Mouse (Mus musculus): ENCODE data around the gene Ncan.
"Not testable (repeated sequence)": the region's sequence is repeated elsewhere in the genome, so short reads cannot be mapped to it uniquely, and the experiment has no call there.

Gene Ncan

GRCm38 (mm10) chr8:70084191-70085065 lies 36.2 kb downstream of the Ncan start:
- DNase-seq (ENCODE audit: low read depth, low spot score) = no peak

GRCm38 (mm10) chr8:70083285-70083684 lies 37.4 kb downstream of the Ncan start, which contains the start of gene Hapln4:
Gene Hapln4, plus strand, starts transcription at chr8:70083457.
- DNase-seq (ENCODE audit: low read depth, low spot score) = no peak

- no peak for DNase-seq (ENCODE audit: low read depth, low spot score)
These were observed 38.7 kb downstream of the Ncan start for GRCm38 (mm10) chr8:70081976-70082375.

GRCm38 (mm10) chr8:70073682-70074081 lies 47.0 kb downstream of the Ncan start:
- no peak for DNase-seq (ENCODE audit: low read depth, low spot score)

- DNase-seq (ENCODE audit: low read depth, low spot score) = no peak
These were observed 47.6 kb downstream of the Ncan start for GRCm38 (mm10) chr8:70073120-70073519.

- no peak for DNase-seq (ENCODE audit: low read depth, low spot score)
These were observed 48.1 kb downstream of the Ncan start, which contains the start of gene Tm6sf2 for GRCm38 (mm10) chr8:70072441-70073069. Gene Tm6sf2, plus strand, starts transcription at chr8:70072924.

GRCm38 (mm10) chr8:70071836-70072440 lies 48.7 kb downstream of the Ncan start:
- no peak for DNase-seq (ENCODE audit: low read depth, low spot score)

GRCm38 (mm10) chr8:70057721-70058120 lies 63.0 kb downstream of the Ncan start:
- DNase-seq (ENCODE audit: low read depth, low spot score) = no peak

- not testable (repeated sequence) for DNase-seq (ENCODE audit: low read depth, low spot score)
These were observed 70.2 kb downstream of the Ncan start for GRCm38 (mm10) chr8:70050434-70050833.

GRCm38 (mm10) chr8:70049662-70050061 lies 71.0 kb downstream of the Ncan start:
- no peak for DNase-seq (ENCODE audit: low read depth, low spot score)

- DNase-seq (ENCODE audit: low read depth, low spot score) = no peak
These were observed 76.7 kb downstream of the Ncan start for GRCm38 (mm10) chr8:70043996-70044395.

Data from embryo, embryonic 11.5 days (tissue).